Mouse (Mus musculus): ENCODE data around the gene Hint2.

Hint2 gene

GRCm38 (mm10) chr4:43604751-43605685, 51.2 kb downstream of the Hint2 start:
- DNase-seq (ENCODE audit: low spot score): no peak

Data from ovary, postnatal 14 days (tissue).